Mouse (Mus musculus) stomach, embryonic 15.5 days (tissue): ENCODE measurements around the gene Col4a3. TPM values are rescaled to one million over a fixed set of nuclear protein-coding genes. Genes with fewer than 3 reads are reported as not detected.
A peak's percentile ranks its signal among the peaks of the same experiment; 100 is the strongest.

Source experiments
- ATAC-seq: fragments of 200-750 bp; cut with Nextera tagmentation; 2 replicates; pipeline ENCODE4 v1.8.0; 2017; ENCODE audit warnings: low read depth, moderate number of reproducible peaks, moderate TSS enrichment; ENCODE audit not compliant: insufficient read depth, low FRiP score
- H3K27ac ChIP-seq: fragments of 300-500 bp; sonication (generic); 2 replicates; pipeline ENCODE4 v1.5.1; 2015; ENCODE audit warnings: mild to moderate bottlenecking, inconsistent platforms
- H3K27me3 ChIP-seq: fragments of 300-500 bp; sonication (generic); replicated peaks from 2 replicates; pipeline ENCODE4 v1.6.1; 2015; ENCODE audit warnings: inconsistent platforms
- H3K36me3 ChIP-seq: fragments of 300-500 bp; sonication (generic); 2 replicates; pipeline ENCODE4 v1.6.1; 2015; ENCODE audit warnings: inconsistent platforms
- H3K4me1 ChIP-seq: fragments of 300-500 bp; sonication (generic); 2 replicates; pipeline ENCODE4 v1.6.1; 2015; ENCODE audit warnings: inconsistent platforms
- H3K4me2 ChIP-seq: fragments of 300-500 bp; sonication (generic); 2 replicates; pipeline ENCODE4 v1.6.1; 2015; ENCODE audit warnings: mild to moderate bottlenecking, inconsistent platforms
- H3K4me3 ChIP-seq: fragments of 300-500 bp; sonication (generic); replicated peaks from 2 replicates; pipeline ENCODE4 v1.5.1; 2015; ENCODE audit warnings: inconsistent platforms
- H3K9ac ChIP-seq: fragments of 300-500 bp; sonication (generic); 2 replicates; pipeline ENCODE4 v1.6.1; 2015; ENCODE audit warnings: inconsistent platforms
- H3K9me3 ChIP-seq: fragments of 300-500 bp; sonication (generic); 2 replicates; pipeline ENCODE4 v1.6.1; 2016; ENCODE audit warnings: inconsistent platforms
- WGBS: fragments of 180-500 bp; shearing (Covaris S2); methylation state at CpG from one replicate; pipeline ENCODE4 v1.1.7; 2015; 5-methylcytosine and 5-hydroxymethylcytosine counted together
- polyA plus RNA-seq: library from polyadenylated mRNA; unstranded; fragments of >200 nt; fragmentation: Nextera tagmentation; extraction: Ambion mirVana; gene quantifications from 2 replicates; pipeline ENCODE4 v1.2.1, GENCODE M21; 2015

Col4a3 gene
- polyA plus RNA-seq, 1 experiment from 2014 or later: 0.42 TPM

- no peaks in the 10 kb centered on the region for H3K36me3 ChIP-seq
- H3K27ac ChIP-seq: 0 out of 2 replicates have a peak overlapping the region, but pooled peaks have one; percentile 11
- no peak overlapping the region for H3K4me2 ChIP-seq
- H3K27me3 ChIP-seq: peaks cover 3% of the 10 kb centered on the region; the same call in 1 of the 2 replicates
- no peak overlapping the region for H3K4me3 ChIP-seq
- H3K9ac ChIP-seq: no peak overlapping the region
- H3K4me1 ChIP-seq: no peaks in the 10 kb centered on the region
- no peak for ATAC-seq
- H3K9me3 ChIP-seq: no peaks in the 10 kb centered on the region
- WGBS: 56% methylated on average over 9 of the region's 9 CpGs
Measured at GRCm38 (mm10) chr1:82717816-82718512, 131.2 kb downstream of the Col4a3 start.

DNA sequence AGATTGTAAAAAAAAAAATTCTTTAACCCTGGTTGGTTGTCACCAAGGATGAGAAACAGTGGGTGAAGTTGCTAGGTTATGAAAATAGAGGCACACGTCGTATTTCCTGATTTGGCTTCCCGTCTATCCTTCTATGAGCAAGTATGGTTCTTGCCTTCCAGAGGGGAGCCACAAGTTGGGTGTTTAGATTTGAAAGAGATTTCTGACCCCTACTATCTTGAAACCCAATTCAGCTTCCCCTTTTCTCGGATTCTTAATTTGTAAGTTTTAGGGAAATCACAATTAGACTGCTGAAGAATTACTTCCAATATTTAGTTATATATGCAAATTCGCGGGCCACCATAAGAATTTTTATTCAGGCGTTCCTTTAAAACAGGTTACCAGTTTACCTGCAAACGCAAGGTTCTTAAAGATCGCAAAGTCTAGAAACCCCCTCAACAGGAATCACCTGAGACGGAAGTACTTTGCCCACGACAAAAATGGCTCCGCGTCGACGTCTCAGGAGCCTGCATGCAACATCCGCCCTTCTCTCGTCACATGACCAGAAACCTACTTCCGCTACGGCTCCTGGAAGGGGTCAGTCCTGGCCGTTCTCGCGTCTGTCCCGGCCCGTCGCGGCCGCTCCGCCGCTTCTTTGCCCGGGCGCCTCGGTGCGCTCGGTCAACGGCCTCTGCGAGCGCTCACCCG lies 137.8 kb downstream of the Col4a3 start, which contains the start of gene Mff:
Gene Mff (plus strand): TSS at position 552 of the 687 bp plus-strand sequence.
- WGBS: 9% methylated on average over 38 of the region's 38 CpGs
- peak within 1 kb of the TSS; percentile 98 for H3K9ac ChIP-seq
- H3K27ac ChIP-seq: peak within 1 kb of the TSS; percentile 78; the same call in 1 of the 2 replicates
- peak within 1 kb of the TSS; percentile 93 for H3K4me3 ChIP-seq
- H3K9me3 ChIP-seq: no peaks in the 10 kb centered on the region
- H3K4me2 ChIP-seq: peak within 1 kb of the TSS; percentile 87
- peak; percentile 99 for ATAC-seq
- H3K4me1 ChIP-seq: peaks cover 10% of the 10 kb centered on the region; the same call in 1 of the 2 replicates
- peaks cover 4% of the 10 kb centered on the region; the same call in 1 of the 2 replicates for H3K36me3 ChIP-seq
- peaks cover 3% of the 10 kb centered on the region; the same call in 1 of the 2 replicates for H3K27me3 ChIP-seq

DNA sequence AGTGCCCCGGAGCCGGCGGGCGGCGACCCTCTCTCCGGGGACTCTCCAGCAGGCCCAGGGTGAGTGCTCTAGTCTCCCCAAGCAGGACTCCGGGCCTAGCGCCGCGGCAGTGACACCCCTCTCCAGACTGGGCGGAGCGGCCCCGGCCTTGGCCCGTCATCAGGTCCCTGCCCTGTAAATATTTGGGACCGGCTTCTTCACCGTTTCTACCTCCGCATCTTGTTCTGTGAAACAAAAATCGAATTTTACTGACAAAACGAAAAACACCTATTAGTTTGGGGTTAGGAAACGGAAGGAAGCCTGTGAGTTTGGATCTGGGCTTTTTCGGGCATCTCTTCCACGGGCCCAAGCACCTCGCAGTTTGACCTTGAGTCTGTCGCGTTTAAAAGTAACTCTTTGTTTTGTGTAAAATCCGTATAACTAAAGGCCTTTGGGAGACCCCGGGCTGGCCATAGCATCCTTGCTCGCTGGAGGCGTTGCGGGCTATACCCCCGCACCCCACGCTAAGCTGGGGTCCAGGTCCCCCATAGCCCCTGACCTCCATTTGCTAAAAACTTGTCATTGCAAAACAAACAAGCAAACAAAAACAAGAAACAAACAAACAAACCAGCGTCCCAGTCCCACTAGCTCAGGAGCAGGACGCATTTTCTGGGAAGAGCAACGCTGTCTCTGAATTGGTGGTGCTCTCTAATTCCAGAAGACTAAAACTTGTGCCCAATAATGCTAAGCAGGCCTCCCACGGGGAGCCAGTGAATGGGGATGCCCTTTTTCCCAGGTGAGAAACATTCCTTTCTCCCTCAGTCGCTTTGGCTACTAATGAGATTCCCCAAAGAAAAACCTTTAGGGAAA lies 138.5 kb downstream of the Col4a3 start:
- peak overlapping the region; percentile 98 for H3K9ac ChIP-seq
- H3K4me1 ChIP-seq: peaks cover 10% of the 10 kb centered on the region; the same call in 1 of the 2 replicates
- H3K27ac ChIP-seq: peak overlapping the region; percentile 78; the same call in 1 of the 2 replicates
- peak; percentile 96 for ATAC-seq
- peaks cover 3% of the 10 kb centered on the region; the same call in 1 of the 2 replicates for H3K27me3 ChIP-seq
- H3K4me2 ChIP-seq: peak overlapping the region; percentile 87
- WGBS: 1% methylated on average over 37 of the region's 37 CpGs
- H3K36me3 ChIP-seq: peaks cover 9% of the 10 kb centered on the region
- H3K9me3 ChIP-seq: no peaks in the 10 kb centered on the region
- peak overlapping the region; percentile 93 for H3K4me3 ChIP-seq

GRCm38 (mm10) chr1:82725875-82726185 lies 139.1 kb downstream of the Col4a3 start:
- peaks cover 3% of the 10 kb centered on the region; the same call in 1 of the 2 replicates for H3K27me3 ChIP-seq
- H3K9ac ChIP-seq: peak overlapping the region; percentile 98; the same call in 1 of the 2 replicates
- 52% methylated on average over 4 of the region's 4 CpGs for WGBS
- peak overlapping the region; percentile 87 for H3K4me2 ChIP-seq
- ATAC-seq: no peak
- peaks cover 10% of the 10 kb centered on the region; the same call in 1 of the 2 replicates for H3K4me1 ChIP-seq
- no peak overlapping the region for H3K27ac ChIP-seq
- peak overlapping the region; percentile 93 for H3K4me3 ChIP-seq
- no peaks in the 10 kb centered on the region for H3K9me3 ChIP-seq
- peaks cover 11% of the 10 kb centered on the region for H3K36me3 ChIP-seq

DNA sequence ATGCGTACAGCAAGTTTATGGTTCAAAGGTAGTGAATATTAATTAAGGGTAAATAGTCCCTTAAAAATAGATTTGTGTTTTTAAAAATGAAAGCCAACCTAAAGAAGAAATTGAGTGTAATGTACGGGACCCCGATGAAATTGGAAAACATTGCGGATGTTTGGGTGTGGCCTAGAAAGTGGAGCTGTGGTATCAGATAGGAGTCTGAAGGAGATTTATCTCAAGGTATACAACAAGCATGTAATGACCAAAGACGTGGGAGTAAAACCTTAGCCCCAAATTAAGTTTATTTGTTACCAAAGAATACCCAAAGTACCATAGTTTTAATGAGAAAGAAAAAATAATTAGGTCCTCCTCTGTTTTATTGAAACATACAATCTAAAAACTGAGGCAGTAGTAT lies 139.8 kb downstream of the Col4a3 start:
- H3K9ac ChIP-seq: no peak overlapping the region
- peaks cover 3% of the 10 kb centered on the region; the same call in 1 of the 2 replicates for H3K27me3 ChIP-seq
- no peak for ATAC-seq
- H3K4me1 ChIP-seq: peaks cover 10% of the 10 kb centered on the region; the same call in 1 of the 2 replicates
- no peak overlapping the region for H3K4me3 ChIP-seq
- H3K36me3 ChIP-seq: peaks cover 17% of the 10 kb centered on the region
- H3K4me2 ChIP-seq: no peak overlapping the region
- no peaks in the 10 kb centered on the region for H3K9me3 ChIP-seq
- H3K27ac ChIP-seq: no peak overlapping the region
- WGBS: 82% methylated on average over 5 of the region's 5 CpGs

GRCm38 (mm10) chr1:82733357-82733756 lies 146.6 kb downstream of the Col4a3 start:
- Histone ChIP-seq H3K4me1 (no peaks in the 10 kb centered on the region), H3K9ac (no peak overlapping the region), H3K4me3 (no peak overlapping the region), H3K4me2 (no peak overlapping the region), H3K9me3 (no peaks in the 10 kb centered on the region), H3K27ac (no peak overlapping the region), H3K27me3 (no peaks in the 10 kb centered on the region), H3K36me3 (peaks cover 32% of the 10 kb centered on the region)
- WGBS: 85% methylated on average over 1 of the region's 1 CpGs
- ATAC-seq: no peak

GRCm38 (mm10) chr1:82738066-82738465 lies 151.3 kb downstream of the Col4a3 start:
- Histone ChIP-seq H3K9ac (no peak overlapping the region), H3K9me3 (no peaks in the 10 kb centered on the region)
- 67% methylated on average over 1 of the region's 1 CpGs for WGBS

DNA sequence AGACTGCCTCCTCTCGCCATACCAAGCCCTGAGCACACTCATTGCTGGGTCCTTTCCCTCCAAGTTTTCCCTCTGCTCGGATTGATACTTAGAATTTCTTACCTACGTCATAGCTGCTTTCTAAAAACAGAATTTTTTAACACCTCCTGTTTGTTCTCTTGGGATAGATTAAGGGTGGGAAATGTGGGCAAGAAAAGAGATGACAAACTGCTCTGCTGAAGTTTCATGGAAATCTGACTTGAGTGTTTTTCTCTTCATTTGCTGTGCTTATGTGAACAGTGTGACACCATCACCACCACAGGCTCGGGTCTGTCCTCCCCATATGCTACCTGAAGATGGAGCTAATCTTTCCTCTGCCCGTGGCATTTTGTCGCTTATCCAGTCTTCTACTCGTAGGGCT lies 154.8 kb downstream of the Col4a3 start:
- WGBS: 86% methylated on average over 7 of the region's 7 CpGs
- H3K27ac ChIP-seq: no peak overlapping the region
- no peak overlapping the region for H3K9ac ChIP-seq
- no peak overlapping the region for H3K4me3 ChIP-seq
- no peaks in the 10 kb centered on the region for H3K27me3 ChIP-seq
- H3K4me2 ChIP-seq: no peak overlapping the region
- no peak for ATAC-seq
- no peaks in the 10 kb centered on the region for H3K4me1 ChIP-seq
- H3K36me3 ChIP-seq: no peaks in the 10 kb centered on the region
- H3K9me3 ChIP-seq: no peaks in the 10 kb centered on the region

More at GRCm38 (mm10) chr1:82738066-82738465, 151.3 kb downstream of the Col4a3 start:
- H3K27ac ChIP-seq: no peak overlapping the region
- no peak overlapping the region for H3K4me3 ChIP-seq
- no peak for ATAC-seq
- no peaks in the 10 kb centered on the region for H3K27me3 ChIP-seq
- no peaks in the 10 kb centered on the region for H3K4me1 ChIP-seq
- no peak overlapping the region for H3K4me2 ChIP-seq
- H3K36me3 ChIP-seq: 0 out of 2 replicates have a peak, but pooled peaks cover 7% of the 10 kb centered on the region

- Histone ChIP-seq H3K9ac (no peak overlapping the region), H3K4me2 (no peak overlapping the region), H3K27ac (no peak overlapping the region), H3K9me3 (no peaks in the 10 kb centered on the region), H3K4me1 (no peaks in the 10 kb centered on the region), H3K36me3 (no peaks in the 10 kb centered on the region), H3K27me3 (no peaks in the 10 kb centered on the region), H3K4me3 (no peak overlapping the region)
- no peak for ATAC-seq
- WGBS: 85% methylated on average over 3 of the region's 3 CpGs
Measured at GRCm38 (mm10) chr1:82743962-82744361, 157.2 kb downstream of the Col4a3 start.

DNA sequence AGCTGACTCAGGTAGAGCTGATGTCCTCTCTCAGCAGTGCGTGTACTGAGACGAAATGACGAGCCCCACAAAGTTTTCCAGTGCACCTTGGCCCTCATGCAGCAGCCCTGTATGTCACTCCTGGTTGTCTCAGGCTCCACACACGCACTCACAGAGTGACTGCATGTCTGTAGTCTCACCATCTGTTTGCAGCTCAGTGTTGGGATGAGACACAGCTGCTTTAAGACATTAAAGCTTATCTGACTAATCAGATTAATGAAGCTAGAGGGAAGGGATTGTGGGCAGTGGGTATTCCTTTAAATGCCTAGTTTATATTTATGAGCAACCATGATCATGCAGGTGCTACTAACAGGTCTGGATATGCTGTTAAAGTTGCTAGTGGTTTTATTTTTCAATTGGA lies 159.7 kb downstream of the Col4a3 start:
- H3K9me3 ChIP-seq: no peaks in the 10 kb centered on the region
- H3K4me2 ChIP-seq: no peak overlapping the region
- H3K4me3 ChIP-seq: no peak overlapping the region
- no peak for ATAC-seq
- 88% methylated on average over 4 of the region's 4 CpGs for WGBS
- 0 out of 2 replicates have a peak, but pooled peaks cover 5% of the 10 kb centered on the region for H3K36me3 ChIP-seq
- no peaks in the 10 kb centered on the region for H3K27me3 ChIP-seq
- no peak overlapping the region for H3K9ac ChIP-seq
- H3K27ac ChIP-seq: no peak overlapping the region
- H3K4me1 ChIP-seq: no peaks in the 10 kb centered on the region

DNA sequence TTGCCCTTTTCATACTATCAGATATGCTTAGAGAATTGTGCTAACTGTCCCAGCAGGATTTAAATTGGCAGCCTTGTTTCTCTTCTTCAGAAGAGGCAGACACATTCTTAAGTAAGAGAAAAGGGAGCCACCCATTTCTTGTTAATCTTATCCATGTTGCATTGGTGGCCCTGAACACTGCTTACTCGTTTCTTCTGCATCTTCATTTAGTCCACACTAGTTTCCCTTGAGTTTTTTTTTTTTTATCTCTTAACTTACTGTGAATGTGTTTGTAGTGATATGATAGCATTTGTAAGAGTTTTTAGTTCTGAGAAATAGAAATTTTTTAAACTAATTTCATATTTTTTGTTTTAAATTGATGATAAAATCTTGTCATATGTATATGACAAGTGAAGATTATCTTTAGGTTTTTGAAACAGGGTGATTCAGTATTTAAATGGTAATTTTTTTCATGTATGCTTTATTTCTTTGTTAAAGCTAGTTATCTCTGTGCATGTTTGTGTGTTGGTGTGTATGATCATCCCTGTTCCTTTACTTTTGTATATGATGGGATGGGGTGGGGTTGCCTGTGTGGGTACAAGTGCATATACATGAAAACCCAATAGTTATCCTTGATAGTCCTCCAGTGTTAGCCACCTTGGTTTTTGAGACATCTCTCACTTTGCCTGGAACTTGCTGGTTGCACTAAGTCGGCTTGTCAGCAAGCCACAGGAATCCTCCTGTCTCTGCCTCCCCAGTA lies 161.2 kb downstream of the Col4a3 start:
- Histone ChIP-seq H3K4me3 (no peak overlapping the region), H3K9ac (no peak overlapping the region), H3K4me1 (no peaks in the 10 kb centered on the region), H3K4me2 (no peak overlapping the region), H3K27me3 (no peaks in the 10 kb centered on the region), H3K9me3 (no peaks in the 10 kb centered on the region), H3K27ac (no peak overlapping the region), H3K36me3 (peaks cover 9% of the 10 kb centered on the region; the same call in 1 of the 2 replicates)
- ATAC-seq: no peak
- 78% methylated on average over 2 of the region's 2 CpGs for WGBS
